Mouse (Mus musculus): ENCODE data around the gene Rfx4. TPM values are rescaled to one million over a fixed set of nuclear protein-coding genes. Genes with fewer than 3 reads are reported as not detected.

Rfx4 gene
- total RNA-seq, 2 experiments from 2014 or later: 0.39 to 0.51 TPM

- DNase-seq: no peak
Measured at GRCm38 (mm10) chr10:84871285-84871684, 115.4 kb downstream of the Rfx4 start.

- no peak for DNase-seq
Measured at GRCm38 (mm10) chr10:84871921-84872320, 116.1 kb downstream of the Rfx4 start.

GRCm38 (mm10) chr10:84879823-84880571 is 124.1 kb downstream of the Rfx4 start:
- DNase-seq: no peak

- no peak for DNase-seq
Measured at GRCm38 (mm10) chr10:84882528-84882927, 126.7 kb downstream of the Rfx4 start.

GRCm38 (mm10) chr10:84885341-84885884 is 129.6 kb downstream of the Rfx4 start:
- no peak for DNase-seq

GRCm38 (mm10) chr10:84886221-84886627 is 130.4 kb downstream of the Rfx4 start:
- no peak for DNase-seq

GRCm38 (mm10) chr10:84886785-84887184 is 130.9 kb downstream of the Rfx4 start:
- no peak for DNase-seq

GRCm38 (mm10) chr10:84889096-84889846 is 133.4 kb downstream of the Rfx4 start:
- DNase-seq: no peak

- DNase-seq: no peak
Measured at GRCm38 (mm10) chr10:84895810-84896358, 140.0 kb downstream of the Rfx4 start.

- no peak for DNase-seq
Measured at GRCm38 (mm10) chr10:84896941-84897930, 141.4 kb downstream of the Rfx4 start.

- DNase-seq: no peak
Measured at GRCm38 (mm10) chr10:84898144-84898979, 142.5 kb downstream of the Rfx4 start.

GRCm38 (mm10) chr10:84901676-84902075 is 145.8 kb downstream of the Rfx4 start:
- peak; percentile 53 for DNase-seq

- no peak for DNase-seq
Measured at GRCm38 (mm10) chr10:84902213-84902612, 146.4 kb downstream of the Rfx4 start.

- peak; percentile 66 for DNase-seq
Measured at GRCm38 (mm10) chr10:84903307-84903706, 147.4 kb downstream of the Rfx4 start.

GRCm38 (mm10) chr10:84903742-84904141 is 147.9 kb downstream of the Rfx4 start:
- DNase-seq: peak; percentile 47

GRCm38 (mm10) chr10:84906895-84907294 is 151.0 kb downstream of the Rfx4 start:
- DNase-seq: no peak

- DNase-seq: no peak
Measured at GRCm38 (mm10) chr10:84908006-84908405, 152.1 kb downstream of the Rfx4 start.

GRCm38 (mm10) chr10:84908471-84908870 is 152.6 kb downstream of the Rfx4 start:
- DNase-seq: peak; percentile 42

GRCm38 (mm10) chr10:84909021-84909801 is 153.3 kb downstream of the Rfx4 start:
- DNase-seq: peak; percentile 74

GRCm38 (mm10) chr10:84910194-84910593 is 154.3 kb downstream of the Rfx4 start:
- no peak for DNase-seq
